Mouse (Mus musculus) heart, adult 2 months (tissue): ENCODE results near the gene Nfatc2ip.

ENCODE experiments used
- CTCF ChIP-seq: fragments of 200-600 bp; IDR thresholded peaks from 2 replicates; pipeline ENCODE4 v1.8.1; 2022; ENCODE audit warnings: antibody characterized with exemption, mild to moderate bottlenecking, moderate library complexity
- EP300 ChIP-seq: fragments of 200-500 bp; IDR thresholded peaks from 2 replicates; pipeline ENCODE4 v1.6.1; 2011; ENCODE audit warnings: low read depth, low read length, control low read depth; ENCODE audit not compliant: insufficient read depth

DNA sequence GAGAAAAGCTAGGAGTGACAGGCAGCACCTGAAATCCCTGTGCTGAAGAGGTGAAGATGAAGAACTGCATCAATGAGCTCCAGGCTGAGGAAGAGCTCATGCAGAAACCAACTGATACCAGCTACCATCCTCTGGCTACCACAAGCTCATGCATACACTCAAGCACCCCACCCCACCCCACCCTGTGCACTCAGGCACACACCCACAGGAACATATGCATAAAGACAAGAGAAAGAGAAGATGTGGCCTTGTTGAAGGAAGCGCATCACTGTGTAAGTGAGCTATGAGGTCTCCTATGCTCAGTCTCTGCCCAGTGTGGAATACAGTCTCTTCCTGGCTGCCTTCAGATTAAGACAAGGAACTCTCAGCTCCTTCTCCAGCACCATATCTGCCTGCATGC lies 8.4 kb downstream of the Nfatc2ip start:
- TF ChIP-seq CTCF = no peak
- no peak for TF ChIP-seq EP300
